Mouse (Mus musculus) stomach, postnatal 0 days (tissue): Measurements from ENCODE around the gene Card11. TPM values are rescaled to one million over a fixed set of nuclear protein-coding genes. Genes with fewer than 3 reads are reported as not detected.

ENCODE experiments used
- ATAC-seq: fragments of 200-750 bp; cut with Nextera tagmentation; 2 replicates; pipeline ENCODE4 v1.8.0; 2017; ENCODE audit not compliant: low FRiP score, low TSS enrichment
- DNase-seq: peaks from one replicate; pipeline ENCODE4 v3.0.0-alpha.2; 2016; ENCODE audit warnings: low spot score
- H3K27ac ChIP-seq: fragments of 300-500 bp; sonication (generic); replicated peaks from 2 replicates; pipeline ENCODE4 v1.5.1; 2014; ENCODE audit warnings: mild to moderate bottlenecking, control low read depth
- H3K27me3 ChIP-seq: fragments of 300-500 bp; sonication (generic); 2 replicates; pipeline ENCODE4 v1.6.1; 2014; ENCODE audit warnings: low read length; ENCODE audit not compliant: control insufficient read depth, insufficient read depth
- H3K36me3 ChIP-seq: fragments of 300-500 bp; sonication (generic); 2 replicates; pipeline ENCODE4 v1.6.1; 2014; ENCODE audit warnings: low read length, mixed read lengths; ENCODE audit not compliant: control insufficient read depth, insufficient read depth
- H3K4me1 ChIP-seq: fragments of 300-500 bp; sonication (generic); replicated peaks from 2 replicates; pipeline ENCODE4 v1.6.1; 2014; ENCODE audit warnings: antibody characterized with exemption; ENCODE audit not compliant: control insufficient read depth, insufficient read depth
- H3K4me2 ChIP-seq: fragments of 300-500 bp; sonication (generic); replicated peaks from 2 replicates; pipeline ENCODE4 v1.6.1; 2014; ENCODE audit warnings: low read depth, mild to moderate bottlenecking, control low read depth, moderate library complexity
- H3K4me3 ChIP-seq: fragments of 300-500 bp; sonication (generic); 2 replicates; pipeline ENCODE4 v1.5.1; 2014; ENCODE audit warnings: low read depth, low read length, control low read depth
- H3K9ac ChIP-seq: fragments of 300-500 bp; sonication (generic); 2 replicates; pipeline ENCODE4 v1.6.1; 2014; ENCODE audit warnings: mild to moderate bottlenecking, low read length, control low read depth, mixed read lengths
- H3K9me3 ChIP-seq: fragments of 300-500 bp; sonication (generic); 2 replicates; pipeline ENCODE4 v1.6.1; 2016; ENCODE audit warnings: low read length; ENCODE audit not compliant: control insufficient read depth
- CTCF ChIP-seq: IDR thresholded peaks from 2 replicates; pipeline ENCODE4 v1.5.1; 2016; ENCODE audit warnings: antibody characterized with exemption, low read depth, mild to moderate bottlenecking, moderate library complexity
- EP300 ChIP-seq: optimal IDR thresholded peaks from 2 replicates; pipeline ENCODE3; 2016; ENCODE audit warnings: antibody characterized with exemption
- WGBS: fragments of 180-500 bp; shearing (Covaris S2); extraction: QIAGEN DNeasy Blood & Tissue Kit; methylation state at CpG from one replicate; pipeline ENCODE4 v1.1.7; 2014; 5-methylcytosine and 5-hydroxymethylcytosine counted together
- polyA plus RNA-seq: library from polyadenylated mRNA; unstranded; fragments of >200 nt; fragmentation: Nextera tagmentation; extraction: Ambion mirVana; gene quantifications from 2 replicates; pipeline ENCODE4 v1.2.1, GENCODE M21; 2015

Card11 gene
- polyA plus RNA-seq, 1 experiment from 2014 or later, result 0.13 TPM

GRCm38 (mm10) chr5:141004078-141004763, 3.8 kb upstream of the Card11 start:
- Histone ChIP-seq H3K4me3 (no peak overlapping the region), H3K36me3 (no peaks in the 10 kb centered on the region), H3K9ac (no peak overlapping the region), H3K4me2 (no peak overlapping the region), H3K9me3 (no peaks in the 10 kb centered on the region), H3K27ac (no peak overlapping the region), H3K27me3 (no peaks in the 10 kb centered on the region), H3K4me1 (no peaks in the 10 kb centered on the region)
- DNase-seq, result no peak
- no peak for TF ChIP-seq CTCF
- no peak for TF ChIP-seq EP300
- 79% methylated on average over 3 of the region's 3 CpGs for WGBS
- no peak for ATAC-seq

- no peak overlapping the region for H3K27ac ChIP-seq
- H3K27me3 ChIP-seq, result no peaks in the 10 kb centered on the region
- no peak for DNase-seq
- H3K4me2 ChIP-seq, result no peak overlapping the region
- H3K9me3 ChIP-seq, result no peaks in the 10 kb centered on the region
- no peak for ATAC-seq
- WGBS, result 83% methylated on average over 7 of the region's 7 CpGs
- no peak for TF ChIP-seq CTCF
- TF ChIP-seq EP300, result no peak
- no peaks in the 10 kb centered on the region for H3K36me3 ChIP-seq
- no peak overlapping the region for H3K9ac ChIP-seq
- H3K4me1 ChIP-seq, result no peaks in the 10 kb centered on the region
- H3K4me3 ChIP-seq, result no peak overlapping the region
Measured at GRCm38 (mm10) chr5:140999178-140999672, 1.2 kb downstream of the Card11 start.

- Histone ChIP-seq H3K4me3 (no peak overlapping the region), H3K9ac (no peak overlapping the region), H3K36me3 (no peaks in the 10 kb centered on the region), H3K9me3 (no peaks in the 10 kb centered on the region), H3K4me1 (no peaks in the 10 kb centered on the region), H3K27ac (no peak overlapping the region), H3K4me2 (no peak overlapping the region), H3K27me3 (no peaks in the 10 kb centered on the region)
- WGBS, result 75% methylated on average over 4 of the region's 4 CpGs
- peak; percentile 45 for TF ChIP-seq CTCF
- TF ChIP-seq EP300, result no peak
- no peak for ATAC-seq
- no peak for DNase-seq
Measured at GRCm38 (mm10) chr5:140997767-140998166, 2.6 kb downstream of the Card11 start.

- H3K9ac ChIP-seq, result no peak overlapping the region
- 54% methylated on average over 11 of the region's 11 CpGs for WGBS
- DNase-seq (no peak), ATAC-seq (no peak)
- H3K9me3 ChIP-seq, result no peaks in the 10 kb centered on the region
- no peaks in the 10 kb centered on the region for H3K36me3 ChIP-seq
- no peaks in the 10 kb centered on the region for H3K27me3 ChIP-seq
- H3K4me2 ChIP-seq, result no peak overlapping the region
- no peak overlapping the region for H3K4me3 ChIP-seq
- TF ChIP-seq CTCF (no peak), EP300 (no peak)
- H3K4me1 ChIP-seq, result no peaks in the 10 kb centered on the region
- no peak overlapping the region for H3K27ac ChIP-seq
Measured at GRCm38 (mm10) chr5:140992093-140993070, 8.0 kb downstream of the Card11 start.

DNA sequence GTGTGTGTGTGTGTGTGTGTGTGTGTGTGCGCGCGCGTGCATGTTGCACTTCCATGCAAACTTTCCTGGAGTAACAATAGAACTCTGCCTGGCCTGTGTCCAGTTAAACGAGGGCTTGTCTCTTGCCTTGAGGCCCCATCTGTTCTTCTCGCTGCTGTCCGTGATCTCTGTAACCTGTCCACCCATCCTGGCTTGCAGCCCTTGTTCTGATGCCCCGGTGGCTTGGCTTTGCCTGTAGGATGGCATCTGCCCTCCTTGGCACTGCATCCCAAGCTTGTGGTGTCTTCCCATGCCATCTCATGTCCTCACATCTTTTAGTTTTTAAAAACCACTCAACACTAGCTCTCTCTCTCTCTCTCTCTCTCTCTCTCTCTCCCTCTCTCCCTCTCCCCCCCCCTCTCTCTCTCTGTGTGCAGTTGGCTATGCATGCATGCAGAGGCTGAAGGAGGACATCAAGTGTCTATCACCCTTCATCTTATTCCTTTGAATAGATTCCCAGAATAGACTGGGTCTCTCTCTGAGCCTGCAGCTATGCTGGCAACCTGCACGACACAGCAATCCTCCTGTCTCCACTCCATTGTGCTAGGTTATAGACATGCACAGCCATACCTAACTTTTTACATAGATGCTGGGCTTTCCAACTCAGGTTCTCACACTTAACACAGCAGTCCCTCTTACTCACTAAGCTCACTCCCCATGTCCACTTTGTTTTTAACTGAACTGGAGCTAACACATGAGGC, 14.9 kb downstream of the Card11 start:
- no peaks in the 10 kb centered on the region for H3K9me3 ChIP-seq
- TF ChIP-seq CTCF, result no peak
- no peak for TF ChIP-seq EP300
- H3K4me1 ChIP-seq, result no peaks in the 10 kb centered on the region
- no peaks in the 10 kb centered on the region for H3K36me3 ChIP-seq
- DNase-seq, result no peak
- 82% methylated on average over 9 of the region's 9 CpGs for WGBS
- ATAC-seq, result no peak
- H3K27ac ChIP-seq, result no peak overlapping the region
- H3K9ac ChIP-seq, result no peak overlapping the region
- H3K4me2 ChIP-seq, result no peak overlapping the region
- H3K27me3 ChIP-seq, result no peaks in the 10 kb centered on the region
- H3K4me3 ChIP-seq, result no peak overlapping the region
